Mouse (Mus musculus) testis, adult 2 months (tissue): ENCODE data around the gene Nhlrc2.

Experiments
- CTCF ChIP-seq: fragments of 200-500 bp; IDR thresholded peaks from 2 replicates; pipeline ENCODE4 v1.5.1; 2012; ENCODE audit warnings: low read depth, mild to moderate bottlenecking, inconsistent platforms, low read length, moderate library complexity; ENCODE audit not compliant: control insufficient read depth, insufficient read depth, insufficient replicate concordance
- POLR2A ChIP-seq: fragments of 200-500 bp; IDR thresholded peaks from 2 replicates; pipeline ENCODE4 v1.6.1; 2012; ENCODE audit warnings: low read depth, mild to moderate bottlenecking, inconsistent platforms, low read length, moderate library complexity; ENCODE audit not compliant: control insufficient read depth

DNA sequence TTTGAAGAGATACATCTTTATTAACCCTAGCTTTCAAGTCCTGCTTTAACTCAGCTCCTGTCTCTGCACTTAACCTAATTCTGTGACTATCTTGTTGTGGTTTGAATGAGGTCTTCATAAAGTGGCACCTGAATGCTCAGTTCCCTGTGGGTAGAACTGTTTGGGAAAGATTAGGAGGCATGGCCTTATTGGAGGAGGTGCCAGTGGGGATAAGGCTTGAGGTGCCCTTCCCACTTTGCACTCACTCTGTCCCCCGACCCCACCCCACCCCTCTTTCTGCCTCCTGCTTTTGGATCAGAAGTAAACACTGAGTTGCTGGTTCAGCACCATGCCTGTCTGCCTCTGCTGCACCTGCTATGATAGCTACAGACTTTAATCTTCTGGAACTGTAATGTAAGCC is 29.7 kb downstream of the Nhlrc2 start:
- TF ChIP-seq POLR2A: no peak
- TF ChIP-seq CTCF: no peak
